Mouse (Mus musculus) c-Kit-positive CD71-positive TER-119-positive erythroid progenitor cells, embryonic 14.5 days (primary cell): ENCODE results near the gene 4930467E23Rik.
"Not testable (repeated sequence)": the region's sequence is repeated elsewhere in the genome, so short reads cannot be mapped to it uniquely, and the experiment has no call there.

ENCODE experiments used
- DNase-seq: peaks from one replicate; pipeline ENCODE4 v3.0.0-alpha.2; 2013; ENCODE audit warnings: low spot score

Gene 4930467E23Rik

DNA sequence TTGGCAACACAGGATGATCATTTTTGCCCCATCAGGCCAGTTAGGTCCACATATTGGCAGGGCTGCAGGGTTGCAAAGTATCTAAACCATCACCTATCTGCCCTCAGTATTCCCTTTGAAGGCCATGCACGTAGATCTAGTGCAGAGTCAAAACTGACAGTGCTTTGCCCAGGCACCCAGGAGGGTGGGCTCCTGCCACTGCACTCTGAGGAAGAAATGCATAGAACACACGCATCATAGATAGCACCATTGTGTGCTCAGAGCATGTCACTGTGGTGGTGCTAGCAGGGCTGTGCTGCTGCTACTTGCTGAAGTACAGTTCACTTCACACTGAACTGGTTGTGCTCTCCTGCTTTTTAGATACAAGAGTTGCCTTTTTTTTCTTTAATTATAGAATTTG is at the start of gene 4930467E23Rik:
TSS of gene 4930467E23Rik (plus strand) at position 301 of the 400 bp plus-strand sequence.
- DNase-seq: not testable (repeated sequence)

DNA sequence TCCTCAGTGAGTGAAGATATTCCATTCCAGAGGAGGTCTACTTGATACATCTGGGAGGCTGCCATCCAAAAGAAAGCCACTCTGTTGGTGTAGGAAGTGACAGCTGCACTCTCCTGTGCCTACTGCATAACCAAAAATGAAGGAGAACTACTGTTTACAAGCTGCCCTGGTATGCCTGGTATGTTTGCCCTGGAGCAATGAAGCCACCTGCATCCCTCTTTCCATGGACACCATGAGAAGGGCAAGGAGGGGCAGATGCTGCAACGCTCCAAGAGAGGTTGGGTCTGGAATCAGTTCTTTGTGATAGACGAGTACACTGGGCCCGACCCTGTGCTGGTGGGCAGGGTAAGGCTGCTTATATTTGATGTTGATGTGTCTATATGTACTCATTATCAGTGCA is 47.1 kb upstream of the 4930467E23Rik start:
- not testable (repeated sequence) for DNase-seq

DNA sequence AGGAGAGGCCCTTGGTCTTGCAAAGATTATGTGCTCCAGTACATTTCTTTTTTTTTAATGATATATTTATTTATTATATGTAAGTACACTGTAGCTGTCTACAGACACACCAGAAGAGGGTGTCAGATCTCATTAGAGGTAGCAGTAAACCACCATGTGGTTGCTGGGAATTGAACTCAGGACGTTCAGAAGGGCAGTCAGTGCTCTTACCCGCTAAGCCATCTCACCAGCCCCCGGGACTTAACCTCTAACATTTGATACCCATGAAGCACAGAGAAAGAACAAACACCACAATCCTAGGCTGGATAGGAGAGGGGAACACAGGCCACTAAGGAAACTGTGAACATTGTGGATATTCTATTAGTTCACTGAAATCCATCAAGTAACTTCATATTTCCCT is 43.9 kb upstream of the 4930467E23Rik start:
- not testable (repeated sequence) for DNase-seq

DNA sequence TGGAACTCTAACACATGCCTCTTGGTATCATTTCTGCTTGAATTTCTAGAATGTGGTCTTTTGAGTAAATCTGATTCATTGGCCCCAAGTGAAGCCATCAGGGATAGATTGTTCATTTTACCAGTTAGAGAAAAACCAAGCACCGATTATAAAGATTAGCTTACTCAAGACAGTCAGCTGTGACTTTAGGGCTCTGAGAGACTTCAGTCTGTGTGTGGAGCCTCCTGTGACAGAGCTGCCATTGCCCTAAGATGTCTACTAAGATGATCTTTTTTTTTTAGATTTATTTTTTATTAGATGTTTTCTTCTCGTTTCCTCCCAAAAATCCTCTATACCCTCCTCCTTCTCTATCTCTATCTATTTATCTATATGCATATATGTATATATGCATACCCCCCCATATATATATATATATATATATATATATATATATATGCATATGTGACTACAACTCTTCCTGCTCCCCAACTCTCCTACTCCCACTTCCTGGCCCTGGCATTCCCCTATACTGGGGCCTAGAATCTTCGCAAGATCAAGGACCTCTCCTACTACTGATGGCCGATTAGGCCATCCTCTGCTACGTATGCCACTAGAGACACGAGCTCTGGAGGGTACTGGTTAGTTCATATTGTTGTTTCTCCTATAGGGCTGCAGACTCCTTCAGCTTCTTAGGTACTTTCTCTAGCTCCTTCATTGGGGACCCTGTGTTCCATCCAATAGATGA is 40.4 kb upstream of the 4930467E23Rik start:
- not testable (repeated sequence) for DNase-seq

DNA sequence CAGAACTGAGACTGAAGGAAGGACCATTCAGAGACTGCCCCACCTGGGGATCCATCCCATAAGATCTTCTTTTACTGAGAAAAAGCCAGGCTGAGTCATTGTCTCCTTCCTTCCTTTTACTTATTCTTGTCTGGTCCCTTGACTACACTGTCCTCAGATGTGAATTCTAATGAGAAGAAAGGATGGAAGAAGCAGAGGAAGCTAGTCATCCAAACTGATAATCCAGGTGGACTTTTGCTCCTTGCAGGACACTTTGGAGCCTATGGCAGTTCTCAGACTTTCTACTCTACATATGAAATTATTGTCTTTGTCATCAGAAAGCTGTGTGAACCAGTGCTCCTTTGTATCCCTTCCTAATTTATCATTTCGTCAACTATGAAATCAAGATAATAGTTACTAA is 39.6 kb upstream of the 4930467E23Rik start:
- not testable (repeated sequence) for DNase-seq

DNA sequence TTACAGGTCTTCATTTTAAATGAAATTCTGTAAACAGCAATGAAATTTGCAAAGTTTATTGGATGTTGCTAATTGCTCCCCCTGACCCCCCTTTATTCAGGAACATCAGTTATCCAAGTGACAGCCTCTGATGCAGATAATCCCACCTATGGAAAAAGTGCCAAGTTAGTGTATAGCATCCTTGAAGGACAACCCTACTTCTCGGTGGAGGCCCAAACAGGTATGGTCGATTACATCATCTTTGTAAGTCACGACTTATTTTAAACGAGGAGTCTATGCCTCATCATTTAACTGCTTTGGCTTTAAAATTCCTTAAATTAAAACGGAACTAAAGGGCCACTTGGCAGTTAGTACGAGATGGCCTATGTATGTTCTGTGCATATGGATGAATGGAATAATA is 38.0 kb upstream of the 4930467E23Rik start:
- not testable (repeated sequence) for DNase-seq

DNA sequence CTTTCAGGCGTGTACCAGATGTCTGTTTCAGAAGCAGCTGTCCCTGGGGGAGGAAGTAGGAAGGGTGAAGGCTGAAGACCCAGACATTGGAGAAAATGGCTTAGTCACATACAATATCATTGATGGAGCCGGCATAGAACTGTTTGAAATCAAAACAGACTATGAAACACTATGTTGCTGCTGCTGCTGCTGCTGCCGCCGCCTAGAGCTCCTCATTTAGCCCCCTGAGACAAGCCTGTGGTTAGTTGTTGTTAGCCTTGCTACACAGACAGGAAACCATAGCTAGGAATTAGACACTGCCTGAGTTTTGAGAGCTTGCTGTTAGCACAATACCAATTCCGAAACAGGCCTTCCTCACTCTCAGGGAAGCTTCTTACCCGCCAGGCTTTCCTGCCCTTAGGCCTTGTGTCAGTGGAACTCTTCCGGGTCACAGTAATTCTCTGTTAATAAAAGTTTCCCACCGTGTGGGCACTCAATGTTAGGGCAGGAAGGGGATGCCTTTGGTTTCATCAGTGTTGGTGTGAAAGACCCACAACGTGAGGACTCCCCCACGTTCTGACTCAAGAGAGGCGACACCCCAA is 31.8 kb upstream of the 4930467E23Rik start:
- not testable (repeated sequence) for DNase-seq

DNA sequence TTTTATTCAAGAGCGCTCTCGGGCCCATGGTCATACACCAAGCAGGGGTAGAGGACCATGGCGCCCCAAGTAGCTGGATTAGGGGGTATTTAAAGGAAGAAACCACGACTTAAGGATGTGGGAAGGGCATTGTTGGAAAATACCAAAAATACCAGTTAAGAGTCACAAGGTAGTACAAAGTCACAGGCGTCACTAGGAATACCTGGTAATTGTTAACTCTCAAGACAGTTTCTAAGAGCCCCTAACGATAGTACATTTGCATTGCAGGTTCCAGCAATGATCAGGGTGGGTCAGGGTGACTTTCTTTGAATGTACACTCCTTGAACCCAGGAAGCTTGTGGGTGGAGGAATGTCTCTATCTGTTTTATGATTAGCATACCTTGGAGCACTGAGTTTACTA is 31.3 kb upstream of the 4930467E23Rik start:
- not testable (repeated sequence) for DNase-seq

DNA sequence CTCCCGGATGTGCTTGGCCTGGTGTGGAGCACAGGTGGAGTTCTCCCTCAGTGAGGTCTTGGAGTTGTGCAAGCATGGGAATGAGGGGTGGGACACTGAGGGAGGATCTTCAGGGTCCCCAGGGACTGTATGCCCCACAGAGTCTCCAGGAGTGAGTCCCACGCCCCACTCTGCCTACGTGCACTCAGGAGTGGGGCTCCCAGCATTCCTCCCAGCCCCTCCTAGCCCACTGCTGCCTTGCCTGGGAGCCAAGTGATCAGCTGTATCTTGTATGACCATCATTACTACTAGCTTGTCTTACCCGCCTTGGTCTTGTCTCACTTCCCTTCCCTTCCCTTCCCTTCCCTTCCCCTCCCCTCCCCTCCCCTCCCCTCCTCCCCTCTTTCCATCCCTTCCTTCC is 30.7 kb upstream of the 4930467E23Rik start:
- DNase-seq: not testable (repeated sequence)

DNA sequence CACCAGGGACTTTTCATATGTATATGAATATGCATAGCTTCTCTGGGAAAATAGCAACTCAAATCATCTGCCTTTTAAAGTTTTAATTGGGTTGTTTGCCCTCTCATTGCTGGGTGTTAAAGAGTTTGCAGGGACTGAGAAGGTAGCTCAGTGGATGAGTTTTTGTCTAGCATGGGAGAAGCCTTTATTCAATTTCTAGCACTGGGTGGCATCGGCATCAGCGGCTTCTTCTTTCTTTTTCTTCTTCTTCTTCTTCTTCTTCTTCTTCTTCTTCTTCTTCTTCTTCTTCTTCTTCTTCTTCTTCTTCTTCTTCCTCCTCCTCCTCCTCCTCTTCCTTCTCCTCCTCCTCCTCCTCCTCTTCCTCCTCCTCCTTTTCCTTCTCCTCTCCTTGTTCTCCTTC is 28.1 kb upstream of the 4930467E23Rik start:
- not testable (repeated sequence) for DNase-seq

DNA sequence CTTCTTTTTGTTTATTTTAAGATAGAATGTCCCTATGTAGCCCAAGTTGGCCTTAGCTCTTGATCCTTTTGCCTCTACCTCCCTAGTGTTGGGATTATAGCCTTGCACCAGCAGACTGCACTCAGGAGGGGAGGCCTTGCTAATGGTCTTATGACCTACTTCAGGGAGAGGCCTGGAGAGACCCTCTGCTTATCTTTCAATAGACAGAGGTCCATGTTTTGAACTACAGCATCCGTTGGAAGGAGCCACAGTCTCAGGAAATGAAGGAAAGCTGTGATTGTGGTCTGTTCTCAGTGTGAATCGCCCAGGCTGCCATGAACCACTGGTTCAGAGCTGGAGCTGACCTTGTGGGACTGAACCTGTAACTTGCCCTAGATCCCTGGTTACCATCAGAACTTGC is 27.1 kb upstream of the 4930467E23Rik start:
- not testable (repeated sequence) for DNase-seq

DNA sequence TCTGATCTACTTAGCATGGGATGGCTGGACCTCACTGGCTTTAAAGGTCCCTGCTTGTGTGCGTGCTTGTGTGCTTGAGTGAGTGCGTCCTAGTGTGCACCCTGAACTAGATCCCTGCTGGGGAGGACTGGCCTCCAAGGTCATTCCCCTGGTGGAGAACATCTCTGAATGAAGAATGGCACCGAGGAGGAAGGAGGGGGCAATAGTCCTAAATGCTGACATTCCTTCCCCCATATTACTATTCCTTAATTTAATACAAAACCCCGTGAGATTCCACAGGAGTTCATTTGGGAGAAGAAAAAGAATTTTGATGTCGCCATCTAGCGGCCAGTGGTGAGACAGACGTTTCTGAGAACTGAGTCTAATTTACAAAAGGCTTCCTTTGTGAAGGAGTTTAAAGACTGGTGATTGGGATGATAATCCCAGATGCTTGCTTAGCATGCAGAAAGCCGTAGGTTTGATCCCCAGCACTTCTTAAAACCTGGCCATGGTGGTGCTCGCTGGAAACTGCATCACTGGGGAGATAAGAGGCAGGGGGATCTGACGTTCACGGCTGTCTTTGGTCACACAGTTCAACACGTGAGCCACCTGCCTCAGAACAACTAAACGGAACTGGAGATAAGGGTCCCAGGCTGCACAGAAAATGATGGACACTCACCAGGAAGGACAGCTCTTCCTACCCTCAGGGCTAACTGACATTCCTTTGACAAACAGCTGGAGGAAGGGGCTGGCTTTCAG is 26.2 kb upstream of the 4930467E23Rik start:
- DNase-seq: peak; percentile 73

DNA sequence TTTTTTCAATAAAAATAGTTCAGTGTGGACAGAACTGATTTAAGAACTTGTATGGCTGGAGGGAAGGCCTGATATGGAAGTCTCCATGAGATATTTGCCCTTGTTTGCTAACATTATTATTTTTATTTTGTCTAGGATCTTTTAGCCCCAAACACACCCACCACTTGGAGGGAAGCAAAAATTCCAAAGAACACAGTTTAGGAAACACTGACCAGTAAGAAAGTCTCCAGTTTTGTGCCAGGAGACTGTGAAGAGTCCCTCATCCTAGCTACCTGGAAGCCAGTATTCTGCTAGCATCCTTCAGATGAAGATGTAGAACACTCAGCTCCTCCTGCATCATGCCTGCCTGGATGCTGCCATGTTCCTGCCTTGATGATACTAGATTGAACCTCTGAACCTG is 25.5 kb upstream of the 4930467E23Rik start:
- DNase-seq: not testable (repeated sequence)

DNA sequence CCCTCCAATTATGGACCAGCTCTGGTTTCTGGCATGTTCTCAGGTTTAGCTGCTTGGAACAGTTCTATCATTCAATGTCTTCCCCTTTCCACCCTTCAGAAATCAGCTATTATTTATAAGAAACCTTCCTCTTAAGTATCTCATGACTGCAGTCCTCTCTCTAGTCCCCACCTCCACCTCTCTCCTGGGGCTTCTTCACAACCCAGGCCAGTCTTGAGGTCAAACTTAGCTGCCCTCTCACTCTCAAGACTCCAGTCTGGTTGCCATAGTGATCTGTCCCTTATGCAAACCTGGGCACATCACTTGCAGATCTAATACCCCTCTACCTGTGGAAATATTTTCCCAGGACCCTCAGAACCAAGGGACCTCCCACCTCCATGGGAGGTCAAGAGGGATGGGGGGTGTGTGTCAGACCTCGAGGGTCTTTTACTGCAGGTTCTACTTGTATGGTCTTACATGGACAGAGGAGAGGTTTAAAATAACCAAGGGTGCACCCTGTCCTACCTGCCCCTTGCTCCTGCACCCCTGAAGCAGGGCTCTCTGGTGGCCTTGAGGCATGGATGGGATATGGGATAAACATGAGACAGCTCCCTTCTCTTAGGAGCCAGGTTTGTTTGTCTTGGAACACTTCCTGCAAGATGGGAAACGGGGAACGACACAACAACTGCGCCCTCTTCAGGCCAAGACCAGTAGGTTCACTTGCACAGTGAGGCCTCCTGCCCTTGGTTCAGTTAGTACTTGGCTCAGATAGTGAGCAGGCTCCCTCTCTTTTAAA is 24.7 kb upstream of the 4930467E23Rik start:
- not testable (repeated sequence) for DNase-seq

DNA sequence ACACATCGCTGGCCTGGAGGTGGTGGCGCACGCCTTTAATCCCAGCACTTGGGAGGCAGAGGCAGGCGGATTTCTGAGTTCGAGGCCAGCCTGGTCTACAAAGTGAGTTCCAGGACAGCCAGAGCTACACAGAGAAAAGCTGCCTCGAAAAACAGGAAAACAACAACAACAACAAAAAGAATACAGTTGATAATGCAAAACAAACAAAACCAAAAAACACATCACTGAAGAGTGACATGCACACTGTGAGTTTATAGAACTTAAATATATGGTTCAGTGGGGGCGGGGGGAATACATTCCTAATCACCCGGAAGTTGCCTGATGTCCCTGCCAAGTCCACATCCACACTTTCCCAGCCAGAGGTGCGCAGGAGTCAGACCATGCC is 24.2 kb upstream of the 4930467E23Rik start:
- DNase-seq: not testable (repeated sequence)

DNA sequence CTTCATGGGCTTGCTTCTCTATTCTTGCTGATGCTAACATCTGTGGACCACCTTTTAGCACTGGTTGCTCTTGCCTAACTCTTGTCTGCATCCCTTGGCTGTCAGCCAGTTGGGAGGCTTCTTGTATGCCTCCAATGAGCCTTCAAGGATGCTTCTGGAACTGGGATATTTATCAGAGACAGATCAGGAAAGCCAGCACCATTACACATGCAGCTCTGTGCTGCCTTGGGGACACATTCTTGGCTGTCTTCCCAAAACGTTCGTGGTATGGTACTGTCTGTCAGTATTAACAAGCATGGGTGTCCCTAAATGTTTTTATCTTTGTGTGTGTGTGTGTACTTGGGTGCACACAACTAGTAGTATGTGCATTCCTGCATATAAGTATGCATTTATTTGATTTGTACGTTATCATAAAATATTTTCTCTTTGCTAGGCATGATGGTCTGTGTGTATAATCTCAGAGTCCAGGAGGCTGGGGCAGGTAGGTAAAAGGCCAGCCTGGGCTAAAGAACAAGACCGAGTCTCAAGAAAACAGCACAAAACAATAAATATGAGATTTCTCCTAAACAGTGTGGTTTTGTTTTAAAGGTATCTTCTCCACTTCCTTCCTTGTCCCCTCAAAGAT is 23.2 kb upstream of the 4930467E23Rik start:
- not testable (repeated sequence) for DNase-seq

DNA sequence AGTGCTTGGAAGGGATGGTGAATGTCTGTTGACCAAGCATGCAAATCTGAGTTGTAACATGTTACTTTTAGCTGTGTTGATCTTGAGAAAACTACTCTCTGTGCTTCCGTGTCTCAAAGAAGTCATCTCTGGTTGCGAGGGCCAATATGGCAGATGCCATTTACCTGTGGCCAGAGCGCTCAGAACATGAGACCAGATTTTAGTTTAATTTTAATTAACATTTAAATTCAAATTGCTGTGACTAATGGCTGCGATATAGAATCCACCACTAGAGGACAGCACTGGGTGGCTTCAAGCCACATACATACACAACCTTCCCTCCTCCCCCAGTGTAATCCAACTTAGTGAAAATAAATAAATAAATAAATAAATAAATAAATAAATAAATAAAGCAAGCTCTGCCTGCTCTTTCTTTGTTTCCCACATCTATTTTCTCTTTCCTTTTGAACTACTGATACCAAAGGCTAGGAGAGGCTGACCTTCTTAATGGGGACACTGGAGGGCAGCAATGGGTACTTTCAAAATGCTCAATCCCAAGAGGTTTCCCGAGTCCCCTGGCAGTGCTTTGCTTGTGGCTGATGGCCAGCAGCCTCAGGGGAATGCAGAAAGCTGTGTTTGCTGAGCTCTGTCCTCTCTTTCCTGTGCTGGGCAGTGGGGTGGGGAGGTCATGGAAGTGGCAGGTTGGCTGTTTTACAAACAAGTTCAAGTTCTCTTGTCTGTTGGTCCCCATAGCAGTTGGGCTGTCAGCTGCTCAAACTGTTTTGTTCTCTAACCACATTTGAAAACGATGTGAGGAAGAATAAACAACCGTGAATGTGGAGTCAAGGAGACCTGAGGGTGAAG is 22.2 kb upstream of the 4930467E23Rik start:
- peak; percentile 24 for DNase-seq

DNA sequence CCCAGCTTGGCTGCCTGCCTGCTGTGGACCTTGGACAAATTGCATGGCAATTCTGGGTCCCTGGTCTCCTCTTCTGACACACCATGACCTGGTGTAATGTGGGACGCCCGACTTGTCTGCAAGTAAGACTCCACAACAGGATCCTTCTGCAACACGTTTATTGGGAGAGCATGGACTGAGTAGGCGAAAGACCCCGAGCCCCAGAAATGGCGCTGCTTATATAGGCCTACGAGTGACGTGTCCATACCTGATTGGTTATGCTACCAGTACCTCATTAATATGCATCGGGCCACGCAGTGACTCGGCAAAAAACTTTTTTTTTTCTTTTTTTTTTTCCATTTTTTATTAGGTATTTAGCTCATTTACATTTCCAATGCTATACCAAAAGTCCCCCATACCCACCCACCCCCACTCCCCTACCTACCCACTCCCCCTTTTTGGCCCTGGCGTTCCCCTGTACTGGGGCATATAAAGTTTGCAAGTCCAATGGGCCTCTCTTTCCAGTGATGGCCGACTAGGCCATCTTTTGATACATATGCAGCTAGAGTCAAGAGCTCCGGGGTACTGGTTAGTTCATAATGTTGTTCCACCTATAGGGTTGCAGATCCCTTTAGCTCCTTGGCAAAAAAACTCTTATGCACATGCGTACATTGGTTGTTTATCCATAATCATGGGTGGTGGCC is 21.5 kb upstream of the 4930467E23Rik start:
- not testable (repeated sequence) for DNase-seq

DNA sequence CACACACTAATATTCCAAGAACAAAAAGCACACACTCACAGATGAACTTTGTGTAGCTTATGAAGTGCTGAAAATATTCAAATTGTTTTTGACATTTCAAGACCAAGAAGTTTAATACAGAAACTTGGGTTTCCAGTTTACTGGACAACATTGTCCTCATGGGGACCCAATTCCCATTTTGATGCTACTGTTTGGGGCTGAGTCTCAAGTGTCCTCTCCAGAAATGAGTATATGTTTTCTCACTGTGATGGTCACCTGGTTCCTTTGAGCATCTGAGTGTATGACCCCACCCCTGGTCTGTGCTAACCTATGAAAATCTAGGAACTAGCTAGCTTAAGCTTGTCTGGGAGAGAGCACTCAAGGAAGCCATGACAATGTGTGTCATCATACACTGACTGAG is 20.4 kb upstream of the 4930467E23Rik start:
- DNase-seq: not testable (repeated sequence)

DNA sequence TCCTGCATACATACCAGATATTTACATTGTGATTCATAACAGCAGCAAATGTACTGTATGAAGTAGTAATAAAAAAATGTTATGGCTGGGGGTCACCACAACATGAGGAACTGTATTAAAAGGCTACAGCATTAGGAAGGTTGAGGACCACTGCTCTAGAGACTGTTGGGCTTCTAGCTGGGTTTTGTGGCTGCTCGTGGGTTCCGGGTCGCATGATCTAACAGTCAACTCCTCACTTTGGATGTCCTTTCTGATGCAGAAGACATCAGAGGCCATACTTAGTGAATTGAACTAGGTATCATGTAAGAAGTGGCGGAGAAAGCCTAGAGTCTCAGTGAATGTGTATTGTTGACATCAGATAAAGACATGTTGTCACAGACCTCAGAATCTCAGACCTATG is 19.9 kb upstream of the 4930467E23Rik start:
- not testable (repeated sequence) for DNase-seq
